Mouse (Mus musculus) lung, postnatal 14 days (tissue): ENCODE results near the gene Retsat.

Source experiments
- DNase-seq: peaks from one replicate; pipeline ENCODE4 v3.0.0; 2021

Retsat gene

GRCm38 (mm10) chr6:72597956-72598753 is at the start of gene Retsat, which contains the start of gene Elmod3:
Retsat (plus strand) TSS chr6:72598475.
Elmod3 (minus strand) TSS chr6:72598413.
- DNase-seq = peak; percentile 94

- peak; percentile 57 for DNase-seq
These were observed 49.2 kb upstream of the Retsat start for GRCm38 (mm10) chr6:72549041-72549580.

GRCm38 (mm10) chr6:72550025-72550424 is 48.2 kb upstream of the Retsat start:
- DNase-seq = no peak

- no peak for DNase-seq
These were observed 47.7 kb upstream of the Retsat start for GRCm38 (mm10) chr6:72550503-72551100.

GRCm38 (mm10) chr6:72552171-72553078 is 45.9 kb upstream of the Retsat start:
- peak; percentile 64 for DNase-seq

GRCm38 (mm10) chr6:72553079-72553412 is 45.2 kb upstream of the Retsat start:
- no peak for DNase-seq

GRCm38 (mm10) chr6:72560801-72561200 is 37.5 kb upstream of the Retsat start:
- no peak for DNase-seq

- DNase-seq = no peak
These were observed 35.8 kb upstream of the Retsat start for GRCm38 (mm10) chr6:72562486-72562885.

- DNase-seq = no peak
These were observed 35.4 kb upstream of the Retsat start for GRCm38 (mm10) chr6:72562894-72563293.

GRCm38 (mm10) chr6:72565506-72565905 is 32.8 kb upstream of the Retsat start:
- no peak for DNase-seq

GRCm38 (mm10) chr6:72566044-72566443 is 32.2 kb upstream of the Retsat start:
- peak; percentile 94 for DNase-seq

GRCm38 (mm10) chr6:72567508-72567907 is 30.8 kb upstream of the Retsat start:
- no peak for DNase-seq

- DNase-seq = no peak
These were observed 29.5 kb upstream of the Retsat start for GRCm38 (mm10) chr6:72568736-72569135.

- DNase-seq = no peak
These were observed 27.5 kb upstream of the Retsat start for GRCm38 (mm10) chr6:72570644-72571397.

- DNase-seq = no peak
These were observed 26.4 kb upstream of the Retsat start for GRCm38 (mm10) chr6:72571826-72572225.

GRCm38 (mm10) chr6:72576041-72576440 is 22.2 kb upstream of the Retsat start:
- no peak for DNase-seq

- no peak for DNase-seq
These were observed 16.5 kb upstream of the Retsat start for GRCm38 (mm10) chr6:72581625-72582382.

GRCm38 (mm10) chr6:72583211-72583839 is 14.9 kb upstream of the Retsat start:
- no peak for DNase-seq

- no peak for DNase-seq
These were observed 14.1 kb upstream of the Retsat start for GRCm38 (mm10) chr6:72584154-72584553.

GRCm38 (mm10) chr6:72586701-72587100 is 11.6 kb upstream of the Retsat start:
- no peak for DNase-seq

- DNase-seq = no peak
These were observed 10.0 kb upstream of the Retsat start for GRCm38 (mm10) chr6:72588307-72588706.
